1 mouse cellular context compared by ENCODE assay signal in genomic region chr17:48433006-48433655, GRCm38 (mm10).
TF ChIP-seq lines count a peak whose summit lies in the region.

No protein-coding gene starts in this region.

TF ChIP-seq in ES-E14, 5 proteins besides CTCF, POLR2A, EP300 and RAD21:
- TF ChIP-seq HCFC1 (IDR thresholded peaks at IDR 0.05; ENCODE audit: borderline replicate concordance, insufficient read depth, low read length) (no peak), ZC3H11A (IDR thresholded peaks at IDR 0.05; ENCODE audit: borderline replicate concordance, low read depth, low read length) (no peak), CHD2 (IDR thresholded peaks at IDR 0.05; ENCODE audit: low read depth, low read length) (no peak), ZNF384 (IDR thresholded peaks at IDR 0.05; ENCODE audit: low read depth, low read length) (no peak), MAFK (IDR thresholded peaks at IDR 0.05; ENCODE audit: insufficient read depth, low read depth, low read length) (no peak)
